Mouse (Mus musculus) spleen, adult 2 months (tissue): ENCODE measurements around the gene Eif2b3.

Experiments used
- CTCF ChIP-seq: fragments of 200-500 bp; IDR thresholded peaks from 2 replicates; pipeline ENCODE4 v1.5.1; 2011; ENCODE audit warnings: mild to moderate bottlenecking, inconsistent platforms; ENCODE audit not compliant: insufficient read depth, insufficient read length, insufficient replicate concordance; ENCODE audit errors: extremely low read depth
- POLR2A ChIP-seq: fragments of 200-500 bp; IDR thresholded peaks from 2 replicates; pipeline ENCODE4 v1.6.1; 2011; ENCODE audit warnings: low read depth, low read length, inconsistent platforms

DNA sequence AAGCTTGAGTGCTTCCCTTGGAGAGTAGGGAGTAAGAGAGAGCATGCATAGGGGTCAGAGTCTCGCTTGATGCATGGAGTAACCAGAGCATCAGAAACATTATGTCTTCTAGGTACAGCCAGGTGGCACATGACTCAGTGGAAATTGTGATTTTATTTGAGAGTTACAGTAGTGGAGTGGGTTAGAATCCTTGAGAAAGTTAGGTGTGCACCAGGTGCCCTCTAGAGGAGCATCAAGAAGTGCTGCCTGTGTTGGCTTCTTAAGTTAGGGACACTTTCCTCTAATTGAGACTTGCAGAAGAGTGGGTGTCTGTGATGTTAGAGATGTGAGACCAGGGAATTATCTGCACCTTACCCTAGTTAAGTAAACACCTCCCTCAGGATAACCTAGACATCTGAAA is 11.9 kb downstream of the Eif2b3 start:
- TF ChIP-seq CTCF: no peak
- TF ChIP-seq POLR2A: no peak
